ENCODE assay signal across 8 mouse cellular contexts in the genomic region with DNA sequence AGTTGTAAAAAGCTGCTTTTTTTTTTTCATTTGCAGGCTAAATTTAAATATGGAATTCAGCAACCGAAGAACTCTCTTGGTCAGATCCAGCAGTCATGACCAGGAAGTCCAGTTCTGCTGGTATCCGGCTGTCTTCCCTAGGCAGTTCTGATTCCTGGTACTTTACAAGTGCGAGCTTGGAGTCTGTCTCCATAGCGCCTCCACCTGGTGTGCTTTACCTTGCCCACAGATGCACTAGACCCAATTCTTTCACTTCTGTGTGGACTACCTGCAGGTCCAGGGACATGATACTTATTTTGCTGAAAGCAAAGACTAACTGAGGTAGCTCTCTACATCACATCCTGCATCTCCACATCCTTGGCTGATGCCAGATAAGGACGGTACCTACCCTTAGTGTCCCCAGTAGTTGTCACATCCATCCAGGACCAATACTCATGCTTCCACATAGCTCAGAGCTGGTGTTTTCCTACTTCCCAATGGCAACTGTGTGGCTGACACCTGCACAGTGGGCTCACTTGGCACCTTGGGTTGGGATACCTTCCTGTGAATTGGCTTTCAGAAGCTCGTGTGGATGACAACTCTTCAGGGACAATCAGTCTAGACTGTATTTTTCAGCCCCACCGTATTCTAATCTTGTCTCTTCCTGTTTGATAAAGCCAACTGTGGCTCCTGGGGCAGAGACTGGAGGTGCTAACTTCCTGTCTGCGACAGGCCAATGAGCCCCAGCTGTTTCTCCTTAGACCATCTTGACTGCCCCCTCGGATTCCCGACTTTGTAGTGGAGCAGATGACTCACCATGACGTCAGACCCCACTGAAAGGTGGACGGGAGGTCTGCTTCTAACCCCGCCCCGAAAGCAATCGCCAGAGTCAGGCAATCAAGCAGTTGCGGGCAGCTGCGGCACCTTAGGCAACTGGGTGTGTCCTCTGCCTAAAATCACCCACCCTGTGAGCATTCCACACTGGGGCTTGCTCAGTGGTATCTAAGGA.
DNase-seq lines count a peak whose midpoint lies in the region; ATAC-seq lines count a peak whose summit lies in the region.

No protein-coding gene starts in this region.

- peaks cover 36% of the 10 kb centered on the region for H3K27me3 ChIP-seq in liver, embryonic 13.5 days
- peaks cover 17% of the 10 kb centered on the region for H3K27me3 ChIP-seq in hindbrain, embryonic 10.5 days (ENCODE audit: insufficient read depth, poor library complexity, severe bottlenecking)

- H3K4me2 ChIP-seq in liver, embryonic 13.5 days, result peak overlapping the region; percentile 36

- H3K4me3 ChIP-seq in liver, embryonic 13.5 days (replicated peaks), result no peak overlapping the region
- H3K4me3 ChIP-seq in hindbrain, embryonic 10.5 days, result no peak overlapping the region

- no peak for ATAC-seq in liver, embryonic 13.5 days (ENCODE audit: low read depth)

- no peaks in the 10 kb centered on the region for H3K9me3 ChIP-seq in liver, embryonic 13.5 days (replicated peaks)
- H3K9me3 ChIP-seq in hindbrain, embryonic 10.5 days, result no peaks in the 10 kb centered on the region

- H3K36me3 ChIP-seq in liver, embryonic 13.5 days, result no peaks in the 10 kb centered on the region
- no peaks in the 10 kb centered on the region for H3K36me3 ChIP-seq in hindbrain, embryonic 10.5 days

- intact Hi-C loops in heart, postnatal 14 days (cut with DNase I), result loop anchor here (10.0 kb wide), 1 partner anchor 404 kb away; no protein-coding TSS in a partner anchor

- H3K9ac ChIP-seq in liver, embryonic 13.5 days, result no peak overlapping the region

- 20% methylated on average over 17 of the region's 17 CpGs for WGBS in liver, embryonic 13.5 days (ENCODE audit: insufficient replicate concordance)
- WGBS in hindbrain, embryonic 10.5 days, result 74% methylated on average over 17 of the region's 17 CpGs

- peaks cover 18% of the 10 kb centered on the region for H3K4me1 ChIP-seq in liver, embryonic 13.5 days (replicated peaks)
- H3K4me1 ChIP-seq in hindbrain, embryonic 10.5 days (replicated peaks), result peaks cover 30% of the 10 kb centered on the region

- H3K27ac ChIP-seq in liver, embryonic 13.5 days, result no peak overlapping the region
- no peak overlapping the region for H3K27ac ChIP-seq in hindbrain, embryonic 10.5 days

- peak; percentile 33 to 45 for DNase-seq in spleen, adult 18-20 months
- DNase-seq in spleen, postnatal 14 days (ENCODE audit: low spot score in 2 of 2), result no peak
- DNase-seq in adrenal gland, postnatal 14 days, result peak; percentile 62
- peak; percentile 21 to 42 for DNase-seq in heart, postnatal 14 days
- no peak for DNase-seq in liver, embryonic 13.5 days
- DNase-seq in spleen, postnatal 36 days (ENCODE audit: low spot score in 2 of 2), result peak; percentile 42 to 53
- no peak for DNase-seq in hindbrain, embryonic 10.5 days (ENCODE audit: low spot score)
- DNase-seq in layer of hippocampus, adult 18-20 months (ENCODE audit: low spot score in 2 of 2), result no peak

Comparison
In these comparisons a context has a peak if more than half of its experiments do, and no peak if none do; other contexts are left out.
1. DNase-seq: peak in spleen, adult 18-20 months (2 of 2), adrenal gland, postnatal 14 days (single experiment), heart, postnatal 14 days (2 of 2) and spleen, postnatal 36 days (2 of 2); none in spleen, postnatal 14 days (0 of 2), liver, embryonic 13.5 days (single experiment), hindbrain, embryonic 10.5 days (single experiment) and layer of hippocampus, adult 18-20 months (0 of 2).